Mouse (Mus musculus): ENCODE measurements around the gene Cd9.

GRCm38 (mm10) chr6:125534990-125535389 is 40.4 kb upstream of the Cd9 start:
- TF ChIP-seq POLR2A (IDR thresholded peaks at IDR 0.05; ENCODE audit: low read depth, low read length) (no peak), CTCF (conservative IDR thresholded peaks at IDR 0.05; ENCODE audit: insufficient read depth, insufficient read length, low read depth, low read length) (no peak)
